Mouse (Mus musculus) heart, embryonic 14.5 days (tissue): ENCODE measurements at regions not wholly inside any gene's neighbourhood (a gene's known extent, or its start where the extent isn't known, plus 50 kb on each side); places are given as distances from the start of the nearest gene placed in this dataset.

Experiments
- ATAC-seq: fragments of 200-750 bp; cut with Nextera tagmentation; 2 replicates; pipeline ENCODE4 v1.8.0; 2017; ENCODE audit warnings: low read depth, moderate TSS enrichment; ENCODE audit not compliant: insufficient number of reproducible peaks, insufficient read depth, low FRiP score
- H3K27ac ChIP-seq, 2 experiments: fragments of 200-500 bp in 1 of 2; fragments of 300-500 bp in 1 of 2; sonication (generic) in 1 of 2; replicated peaks in 1 of 2; 2 replicates each; pipeline ENCODE4 v1.5.1; 2012 to 2014; ENCODE audit warnings: low read depth in 2 of 2, low read length in 2 of 2, control low read depth in 1 of 2, mild to moderate bottlenecking in 1 of 2, mixed read lengths in 1 of 2; ENCODE audit not compliant: control insufficient read depth in 1 of 2, insufficient read depth in 1 of 2
- H3K27me3 ChIP-seq: fragments of 300-500 bp; sonication (generic); 2 replicates; pipeline ENCODE4 v1.6.1; 2014; ENCODE audit warnings: mild to moderate bottlenecking, low read length, control low read depth; ENCODE audit not compliant: control insufficient read depth, insufficient read depth
- H3K36me3 ChIP-seq: fragments of 300-500 bp; sonication (generic); 2 replicates; pipeline ENCODE4 v1.6.1; 2014; ENCODE audit warnings: mild to moderate bottlenecking, control low read depth, low read length, mixed read lengths; ENCODE audit not compliant: control insufficient read depth, insufficient read depth
- H3K4me1 ChIP-seq, 2 experiments: fragments of 200-500 bp in 1 of 2; fragments of 300-500 bp in 1 of 2; sonication (generic) in 1 of 2; 2 replicates each; pipeline ENCODE4 v1.6.1; 2012 to 2014; ENCODE audit warnings: low read length in 2 of 2, control low read depth in 1 of 2, mixed read lengths in 1 of 2; ENCODE audit not compliant: control insufficient read depth in 2 of 2, insufficient read depth in 2 of 2
- H3K4me2 ChIP-seq: fragments of 300-500 bp; sonication (generic); 2 replicates; pipeline ENCODE4 v1.6.1; 2014; ENCODE audit warnings: mild to moderate bottlenecking, low read length
- H3K4me3 ChIP-seq, 2 experiments: fragments of 200-500 bp in 1 of 2; fragments of 300-500 bp in 1 of 2; sonication (generic) in 1 of 2; 2 replicates each; pipeline ENCODE4 v1.5.1; 2012 to 2014; ENCODE audit warnings: low read length in 2 of 2, mild to moderate bottlenecking in 2 of 2, control low read depth in 1 of 2, low read depth in 1 of 2, moderate library complexity in 1 of 2; ENCODE audit not compliant: control insufficient read depth in 1 of 2, insufficient read depth in 1 of 2
- H3K9ac ChIP-seq: fragments of 300-500 bp; sonication (generic); 2 replicates; pipeline ENCODE4 v1.6.1; 2014; ENCODE audit warnings: mild to moderate bottlenecking, low read length
- H3K9me3 ChIP-seq: fragments of 300-500 bp; sonication (generic); 2 replicates; pipeline ENCODE4 v1.6.1; 2016; ENCODE audit warnings: low read length, control low read depth; ENCODE audit not compliant: control insufficient read depth
- WGBS: fragments of 180-500 bp; shearing (Covaris S2); extraction: QIAGEN DNeasy Blood & Tissue Kit; methylation state at CpG from one replicate; pipeline ENCODE4 v1.1.7; 2014; 5-methylcytosine and 5-hydroxymethylcytosine counted together

DNA sequence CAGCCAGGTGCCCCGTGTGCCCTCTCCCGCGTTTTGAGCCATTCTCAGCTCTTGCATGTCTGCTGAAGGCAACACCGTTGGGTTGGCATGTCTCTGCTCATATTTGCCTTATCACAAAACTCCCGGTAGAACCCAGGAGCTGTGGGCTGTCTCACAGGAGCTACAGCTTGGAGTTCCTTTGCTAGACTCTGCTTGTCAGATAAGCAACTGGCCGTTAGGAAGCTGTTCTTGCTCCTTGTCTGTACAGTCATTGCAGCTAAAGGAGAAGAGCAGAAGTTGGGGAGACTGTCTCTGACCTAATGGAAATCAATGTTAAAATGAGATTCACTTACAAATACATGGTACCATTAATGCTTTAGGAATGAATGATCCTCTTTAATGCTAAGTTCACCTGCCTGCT is 72.8 kb upstream of the Ntrk2 start:
- Histone ChIP-seq H3K4me3 (no peak overlapping the region), H3K27ac (no peak overlapping the region), H3K9me3 (no peaks in the 10 kb centered on the region), H3K9ac (no peak overlapping the region), H3K4me2 (no peak overlapping the region), H3K4me1 (no peaks in the 10 kb centered on the region; a peak in 1 of 4 replicates), H3K27me3 (no peaks in the 10 kb centered on the region), H3K36me3 (no peaks in the 10 kb centered on the region)
- no peak for ATAC-seq
- 41% methylated on average over 6 of the region's 6 CpGs for WGBS

DNA sequence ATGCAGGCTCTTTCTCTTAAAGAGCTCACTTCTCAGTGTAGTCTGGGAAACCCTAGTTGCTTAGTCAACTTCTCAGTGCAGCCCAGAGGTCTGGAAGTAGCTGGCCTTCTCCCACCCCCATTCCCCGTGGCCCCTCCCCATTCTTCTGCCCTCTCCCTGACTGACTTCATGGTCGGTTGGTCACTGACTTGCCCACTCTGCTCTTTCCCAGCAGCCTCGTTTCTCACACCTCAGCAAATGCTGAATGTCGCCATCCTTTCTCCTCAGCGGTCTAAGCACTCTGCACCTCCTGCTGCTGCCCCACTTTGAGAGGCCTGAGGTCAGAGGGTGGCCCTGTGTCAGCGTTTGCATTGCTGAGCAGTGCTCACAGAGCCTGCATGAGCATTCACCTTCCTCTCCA is 70.8 kb upstream of the Ntrk2 start:
- no peaks in the 10 kb centered on the region for H3K27me3 ChIP-seq
- no peak overlapping the region for H3K4me2 ChIP-seq
- H3K9me3 ChIP-seq = no peaks in the 10 kb centered on the region
- WGBS = 14% methylated on average over 6 of the region's 6 CpGs
- no peaks in the 10 kb centered on the region; a peak in 1 of 4 replicates for H3K4me1 ChIP-seq
- no peak overlapping the region for H3K4me3 ChIP-seq
- ATAC-seq = no peak
- H3K27ac ChIP-seq = no peak overlapping the region
- H3K9ac ChIP-seq = no peak overlapping the region
- H3K36me3 ChIP-seq = no peaks in the 10 kb centered on the region

DNA sequence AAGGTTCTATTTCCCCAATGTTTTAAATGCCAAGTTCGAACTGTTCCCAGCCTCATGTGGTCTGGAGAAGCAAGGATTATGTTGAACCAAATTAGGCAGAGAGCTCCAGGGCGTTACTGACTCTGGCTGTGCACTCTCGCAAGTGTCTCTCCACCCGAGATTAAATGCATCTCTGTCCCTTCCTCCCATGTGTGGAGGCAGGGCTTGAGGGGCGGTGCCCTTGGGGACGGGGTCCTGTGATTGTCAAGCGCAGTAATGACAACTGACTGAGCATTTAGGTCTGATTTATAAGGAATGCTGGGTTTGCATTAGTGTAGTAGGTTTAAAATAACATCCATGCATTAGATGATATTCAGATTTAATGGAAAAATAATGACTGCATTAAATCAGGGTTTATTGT is 65.6 kb upstream of the Ntrk2 start:
- WGBS = 55% methylated on average over 7 of the region's 7 CpGs
- Histone ChIP-seq H3K9ac (no peak overlapping the region), H3K27ac (no peak overlapping the region), H3K36me3 (no peaks in the 10 kb centered on the region), H3K27me3 (no peaks in the 10 kb centered on the region), H3K4me3 (no peak overlapping the region), H3K4me1 (no peaks in the 10 kb centered on the region), H3K4me2 (no peak overlapping the region), H3K9me3 (no peaks in the 10 kb centered on the region)
- ATAC-seq = no peak

DNA sequence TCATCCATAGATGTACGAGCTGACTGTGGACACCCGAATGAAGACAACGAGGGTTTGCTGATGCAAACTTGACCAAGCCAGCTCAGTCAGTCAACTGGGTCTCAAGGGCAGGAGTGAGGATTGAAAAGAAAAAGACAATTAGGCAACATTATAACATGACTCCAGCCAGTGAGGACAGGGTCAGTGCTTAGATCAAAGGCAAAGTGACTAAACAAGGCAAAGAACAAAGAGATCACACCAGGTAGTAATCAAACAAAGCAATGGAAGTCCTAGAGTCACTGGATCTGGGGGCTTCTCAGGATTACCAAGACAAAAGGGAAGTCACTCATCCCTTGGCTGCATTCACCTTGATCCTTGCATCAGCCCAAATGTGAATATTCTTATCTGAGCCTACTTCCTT is 60.3 kb upstream of the Ntrk2 start:
- Histone ChIP-seq H3K4me3 (no peak overlapping the region), H3K9ac (no peak overlapping the region), H3K27ac (no peak overlapping the region), H3K4me1 (no peaks in the 10 kb centered on the region), H3K27me3 (no peaks in the 10 kb centered on the region), H3K36me3 (no peaks in the 10 kb centered on the region), H3K4me2 (no peak overlapping the region), H3K9me3 (peaks cover 3% of the 10 kb centered on the region; the same call in 1 of the 2 replicates)
- 84% methylated on average over 3 of the region's 3 CpGs for WGBS
- no peak for ATAC-seq

DNA sequence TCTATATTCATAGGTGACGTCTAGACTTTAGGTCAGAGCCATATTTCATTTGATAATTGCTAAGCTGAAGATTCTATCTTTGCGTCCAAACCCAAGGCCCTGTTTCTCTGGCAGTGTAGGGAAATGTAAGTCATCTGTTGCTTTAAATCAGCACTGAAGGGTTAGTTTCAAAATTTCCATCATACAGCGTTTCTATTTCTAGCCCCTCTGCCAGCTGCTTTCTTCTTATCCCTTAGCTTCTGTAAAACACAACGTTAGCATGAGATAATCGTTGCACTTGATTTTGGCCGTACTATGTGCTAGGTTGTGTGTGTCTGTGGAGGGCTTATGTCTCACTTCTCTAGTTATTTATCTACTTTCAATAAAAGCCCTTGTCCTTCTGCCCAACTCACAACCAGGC is 58.7 kb upstream of the Ntrk2 start:
- H3K4me1 ChIP-seq = no peaks in the 10 kb centered on the region
- H3K27ac ChIP-seq = no peak overlapping the region
- H3K36me3 ChIP-seq = no peaks in the 10 kb centered on the region
- H3K9ac ChIP-seq = no peak overlapping the region
- 49% methylated on average over 6 of the region's 6 CpGs for WGBS
- H3K4me3 ChIP-seq = no peak overlapping the region
- ATAC-seq = no peak
- H3K27me3 ChIP-seq = no peaks in the 10 kb centered on the region
- peaks cover 3% of the 10 kb centered on the region; the same call in 1 of the 2 replicates for H3K9me3 ChIP-seq
- no peak overlapping the region for H3K4me2 ChIP-seq

DNA sequence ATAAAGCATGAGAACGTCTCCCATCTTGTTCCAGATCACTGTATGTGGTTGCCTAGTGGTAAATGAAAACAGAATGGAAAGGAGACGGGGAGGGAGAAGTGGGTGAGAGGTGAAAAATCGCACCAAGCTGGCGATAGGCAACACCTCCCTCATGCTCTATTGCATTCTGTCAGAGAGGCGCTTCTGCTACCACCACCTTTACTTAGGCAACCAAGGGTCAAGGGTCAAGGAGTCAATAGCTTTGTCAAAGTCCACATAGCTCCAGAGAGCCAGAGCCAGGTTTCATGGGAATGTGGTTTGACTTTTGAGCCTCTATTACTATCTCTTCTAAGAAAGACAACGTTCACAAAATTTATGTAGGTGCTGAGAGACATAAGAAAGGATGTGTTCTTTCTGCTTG is 50.2 kb upstream of the Ntrk2 start:
- no peaks in the 10 kb centered on the region for H3K36me3 ChIP-seq
- H3K27me3 ChIP-seq = no peaks in the 10 kb centered on the region
- H3K9ac ChIP-seq = no peak overlapping the region
- H3K4me3 ChIP-seq = no peak overlapping the region
- no peaks in the 10 kb centered on the region for H3K9me3 ChIP-seq
- ATAC-seq = no peak
- no peak overlapping the region for H3K27ac ChIP-seq
- H3K4me1 ChIP-seq = no peaks in the 10 kb centered on the region
- 79% methylated on average over 6 of the region's 6 CpGs for WGBS
- H3K4me2 ChIP-seq = no peak overlapping the region
